Mouse (Mus musculus): ENCODE measurements around the gene Hoxd9.

Gene Hoxd9

DNA sequence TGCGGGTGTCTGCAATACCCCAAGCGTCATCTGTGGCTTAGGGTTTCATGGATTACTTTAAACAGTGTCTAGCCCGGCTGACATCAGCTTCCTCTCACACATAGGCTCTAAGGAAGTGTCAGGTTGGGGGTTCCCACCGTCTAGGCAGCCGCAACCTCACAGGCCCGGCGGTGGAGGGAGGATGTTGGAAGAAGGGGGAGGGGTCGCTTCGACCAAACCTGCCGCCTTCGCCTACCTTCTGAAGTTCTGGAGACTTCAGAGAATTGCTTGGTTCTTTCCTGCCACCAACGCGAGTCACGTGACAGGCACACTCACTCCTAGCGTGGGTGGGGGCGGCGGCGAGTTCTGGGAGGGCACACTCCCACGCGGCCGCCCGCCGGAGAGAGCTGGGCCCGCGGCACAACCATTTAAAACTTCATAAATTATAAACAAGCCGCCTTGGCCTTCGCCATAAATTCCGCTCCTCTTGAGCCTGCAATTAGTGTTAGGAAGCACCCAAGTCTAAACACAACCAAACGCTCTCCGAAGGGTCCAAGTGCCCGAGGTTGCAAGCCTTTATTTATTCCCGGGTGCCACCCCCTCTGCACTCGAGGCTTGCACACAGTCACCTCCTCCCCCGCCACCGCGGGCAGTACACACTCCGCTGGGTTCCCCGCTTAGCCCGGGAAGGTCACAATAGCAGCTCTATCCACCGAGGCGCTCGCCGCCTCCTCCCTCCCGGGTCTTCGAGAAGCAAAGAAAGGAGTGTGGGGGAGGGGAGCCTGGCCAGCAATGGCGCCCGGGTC lies 52.0 kb downstream of the Hoxd9 start:
- DNase-seq (ENCODE audit: low spot score in 2 of 2): no peak
